Mouse (Mus musculus): ENCODE results near the gene Tnfsf8. TPM values are rescaled to one million over a fixed set of nuclear protein-coding genes. Genes with fewer than 3 reads are reported as not detected.

Gene Tnfsf8
- polyA plus RNA-seq (2012; rRNA removed), result 0.01 TPM in 2 replicates

DNA sequence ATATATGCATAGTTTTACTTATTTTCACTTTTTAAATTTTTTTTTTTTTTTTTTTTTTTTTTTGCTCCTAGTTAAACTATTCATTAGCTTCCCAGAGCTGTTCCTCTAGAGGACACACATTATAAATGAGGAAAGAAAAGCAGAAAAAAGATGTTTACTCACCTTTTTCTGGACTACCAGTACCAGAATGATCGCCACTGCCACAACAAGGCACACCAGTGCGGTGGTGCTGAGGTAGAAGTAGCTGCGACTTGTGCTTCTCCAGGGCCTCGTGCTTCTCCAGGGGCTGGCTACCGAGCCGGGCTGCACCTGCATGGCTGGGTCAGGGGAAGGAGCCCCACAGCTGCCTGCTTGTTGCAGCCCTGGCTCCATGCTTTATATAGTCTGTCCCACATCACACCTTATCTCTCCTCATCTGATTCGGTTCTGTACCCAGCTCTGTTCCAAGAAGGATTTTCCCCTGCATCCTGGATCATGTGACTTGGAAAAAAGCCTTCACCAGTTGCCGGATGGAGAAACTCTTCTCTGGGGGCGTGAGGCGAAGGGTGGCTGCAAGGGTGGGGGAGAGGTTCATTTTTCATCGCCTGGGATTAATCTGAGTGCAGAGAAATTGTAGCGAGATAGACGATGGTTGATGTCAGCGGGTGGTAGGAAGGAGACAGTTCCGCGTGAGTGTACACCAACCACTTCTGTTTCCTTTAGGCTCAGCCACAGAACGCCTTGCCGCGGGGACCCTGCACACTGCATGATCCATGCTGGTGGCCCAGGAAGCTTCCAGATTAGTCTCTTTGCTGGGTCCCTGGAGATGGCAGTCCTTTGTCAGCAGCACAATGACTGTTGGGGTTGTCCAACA is at the start of gene Tnfsf8:
Tnfsf8 (minus strand) TSS at position 660 of the 853 bp plus-strand sequence.

Other genes starting within 250 kb of the Tnfsf8 start
- not detected in 2 replicates for gene Tex48, start 238.9 kb downstream of the Tnfsf8 start, polyA plus RNA-seq (2012; rRNA removed)
- gene Gm11214, start 198.0 kb downstream of the Tnfsf8 start, polyA plus RNA-seq (2012; rRNA removed), result not detected in 2 replicates
- 0.02 TPM in 2 replicates for gene Tnfsf15, start 116.2 kb downstream of the Tnfsf8 start, polyA plus RNA-seq (2012; rRNA removed)
- 1.6 and 1.8 TPM in 2 replicates for gene Tnc, start 185.7 kb upstream of the Tnfsf8 start, polyA plus RNA-seq (2012; rRNA removed)

All from liver, embryonic 14 days (tissue).